Mouse (Mus musculus) stomach, embryonic 16.5 days (tissue): ENCODE results near the gene Uspl1. TPM values are rescaled to one million over a fixed set of nuclear protein-coding genes. Genes with fewer than 3 reads are reported as not detected.

Experiments used
- ATAC-seq: fragments of 200-750 bp; cut with Nextera tagmentation; 2 replicates; pipeline ENCODE4 v1.8.0; 2017; ENCODE audit warnings: moderate number of reproducible peaks, moderate TSS enrichment; ENCODE audit not compliant: insufficient read depth, low FRiP score
- H3K27ac ChIP-seq: fragments of 300-500 bp; sonication (generic); 2 replicates; pipeline ENCODE4 v1.5.1; 2014; ENCODE audit warnings: low read length
- H3K27me3 ChIP-seq: fragments of 300-500 bp; sonication (generic); 2 replicates; pipeline ENCODE4 v1.6.1; 2014; ENCODE audit warnings: low read length, control low read depth, mixed read lengths; ENCODE audit not compliant: control insufficient read depth, insufficient read depth
- H3K36me3 ChIP-seq: fragments of 300-500 bp; sonication (generic); 2 replicates; pipeline ENCODE4 v1.6.1; 2014; ENCODE audit warnings: low read length; ENCODE audit not compliant: control insufficient read depth, insufficient read depth
- H3K4me1 ChIP-seq: fragments of 300-500 bp; sonication (generic); 2 replicates; pipeline ENCODE4 v1.6.1; 2014; ENCODE audit warnings: low read length, control low read depth, mixed read lengths; ENCODE audit not compliant: control insufficient read depth, insufficient read depth
- H3K4me2 ChIP-seq: fragments of 300-500 bp; sonication (generic); 2 replicates; pipeline ENCODE4 v1.6.1; 2014; ENCODE audit warnings: low read depth, low read length, mixed read lengths
- H3K4me3 ChIP-seq: fragments of 300-500 bp; sonication (generic); replicated peaks from 2 replicates; pipeline ENCODE4 v1.5.1; 2014; ENCODE audit warnings: mild to moderate bottlenecking, low read length
- H3K9ac ChIP-seq: fragments of 300-500 bp; sonication (generic); 2 replicates; pipeline ENCODE4 v1.6.1; 2014; ENCODE audit warnings: low read length
- H3K9me3 ChIP-seq: fragments of 300-500 bp; sonication (generic); replicated peaks from 2 replicates; pipeline ENCODE4 v1.6.1; 2016; ENCODE audit warnings: low read length, control low read depth; ENCODE audit not compliant: control insufficient read depth
- WGBS: fragments of 180-500 bp; shearing (Covaris S2); extraction: QIAGEN DNeasy Blood & Tissue Kit; methylation state at CpG from one replicate; pipeline ENCODE4 v1.1.7; 2014; 5-methylcytosine and 5-hydroxymethylcytosine counted together
- polyA plus RNA-seq: library from polyadenylated mRNA; unstranded; fragments of >200 nt; fragmentation: Nextera tagmentation; extraction: Ambion mirVana; gene quantifications from 2 replicates; pipeline ENCODE4 v1.2.1, GENCODE M21; 2015

Gene Uspl1
- polyA plus RNA-seq, 1 experiment from 2014 or later, result 36.7 TPM

- no peak for ATAC-seq
- Histone ChIP-seq H3K27me3 (no peaks in the 10 kb centered on the region), H3K4me3 (no peak overlapping the region), H3K36me3 (peaks cover 36% of the 10 kb centered on the region), H3K9me3 (no peaks in the 10 kb centered on the region), H3K9ac (no peak overlapping the region), H3K4me2 (no peak overlapping the region), H3K4me1 (no peaks in the 10 kb centered on the region), H3K27ac (no peak overlapping the region)
- WGBS, result 78% methylated on average over 8 of the region's 8 CpGs
Observed at GRCm38 (mm10) chr5:149209328-149209727, 25.2 kb downstream of the Uspl1 start.

- Histone ChIP-seq H3K9me3 (no peaks in the 10 kb centered on the region), H3K4me3 (no peak overlapping the region), H3K36me3 (peaks cover 27% of the 10 kb centered on the region), H3K27me3 (no peaks in the 10 kb centered on the region), H3K9ac (no peak overlapping the region), H3K4me2 (no peak overlapping the region), H3K27ac (no peak overlapping the region), H3K4me1 (no peaks in the 10 kb centered on the region)
- ATAC-seq, result no peak
- 94% methylated on average over 4 of the region's 4 CpGs for WGBS
Observed at GRCm38 (mm10) chr5:149211041-149211440, 26.9 kb downstream of the Uspl1 start.

GRCm38 (mm10) chr5:149212806-149213205, 28.7 kb downstream of the Uspl1 start:
- no peak overlapping the region for H3K4me2 ChIP-seq
- WGBS, result 74% methylated on average over 4 of the region's 4 CpGs
- no peak overlapping the region for H3K9ac ChIP-seq
- no peaks in the 10 kb centered on the region for H3K9me3 ChIP-seq
- H3K27me3 ChIP-seq, result no peaks in the 10 kb centered on the region
- peaks cover 22% of the 10 kb centered on the region for H3K36me3 ChIP-seq
- no peak overlapping the region for H3K4me3 ChIP-seq
- no peaks in the 10 kb centered on the region for H3K4me1 ChIP-seq
- ATAC-seq, result no peak
- H3K27ac ChIP-seq, result no peak overlapping the region

GRCm38 (mm10) chr5:149215540-149215939, 31.4 kb downstream of the Uspl1 start:
- WGBS, result 98% methylated on average over 7 of the region's 7 CpGs
- no peak overlapping the region for H3K27ac ChIP-seq
- H3K36me3 ChIP-seq, result peaks cover 11% of the 10 kb centered on the region
- H3K9me3 ChIP-seq, result no peaks in the 10 kb centered on the region
- no peaks in the 10 kb centered on the region for H3K27me3 ChIP-seq
- no peak for ATAC-seq
- H3K9ac ChIP-seq, result no peak overlapping the region
- no peaks in the 10 kb centered on the region for H3K4me1 ChIP-seq
- H3K4me2 ChIP-seq, result no peak overlapping the region
- H3K4me3 ChIP-seq, result no peak overlapping the region

- Histone ChIP-seq H3K9me3 (0 out of 2 replicates have a peak, but pooled peaks cover 5% of the 10 kb centered on the region), H3K4me3 (no peak overlapping the region), H3K27me3 (no peaks in the 10 kb centered on the region), H3K9ac (no peak overlapping the region), H3K36me3 (0 out of 2 replicates have a peak, but pooled peaks cover 10% of the 10 kb centered on the region), H3K4me2 (no peak overlapping the region), H3K4me1 (no peaks in the 10 kb centered on the region), H3K27ac (no peak overlapping the region)
- ATAC-seq, result no peak
- WGBS, result 75% methylated on average over 6 of the region's 6 CpGs
Observed at GRCm38 (mm10) chr5:149217524-149218357, 33.6 kb downstream of the Uspl1 start.

- WGBS, result 75% methylated on average over 3 of the region's 3 CpGs
- H3K36me3 ChIP-seq, result 0 out of 2 replicates have a peak, but pooled peaks cover 2% of the 10 kb centered on the region
- no peak overlapping the region for H3K27ac ChIP-seq
- H3K4me3 ChIP-seq, result no peak overlapping the region
- H3K4me1 ChIP-seq, result peaks cover 6% of the 10 kb centered on the region
- H3K9me3 ChIP-seq, result 0 out of 2 replicates have a peak, but pooled peaks cover 5% of the 10 kb centered on the region
- no peaks in the 10 kb centered on the region for H3K27me3 ChIP-seq
- no peak overlapping the region for H3K9ac ChIP-seq
- no peak for ATAC-seq
- H3K4me2 ChIP-seq, result no peak overlapping the region
Observed at GRCm38 (mm10) chr5:149219493-149219892, 35.3 kb downstream of the Uspl1 start.

- Histone ChIP-seq H3K4me1 (peaks cover 12% of the 10 kb centered on the region), H3K27me3 (no peaks in the 10 kb centered on the region), H3K4me2 (no peak overlapping the region), H3K4me3 (no peak overlapping the region), H3K27ac (no peak overlapping the region), H3K36me3 (no peaks in the 10 kb centered on the region), H3K9me3 (0 out of 2 replicates have a peak, but pooled peaks cover 5% of the 10 kb centered on the region), H3K9ac (no peak overlapping the region)
- WGBS, result 86% methylated on average over 4 of the region's 4 CpGs
- no peak for ATAC-seq
Observed at GRCm38 (mm10) chr5:149221355-149221754, 37.2 kb downstream of the Uspl1 start.

GRCm38 (mm10) chr5:149224666-149225065, 40.5 kb downstream of the Uspl1 start:
- Histone ChIP-seq H3K9ac (no peak overlapping the region; the same call in 1 of the 2 replicates), H3K9me3 (0 out of 2 replicates have a peak, but pooled peaks cover 5% of the 10 kb centered on the region), H3K4me1 (peaks cover 12% of the 10 kb centered on the region), H3K36me3 (no peaks in the 10 kb centered on the region), H3K4me2 (peak overlapping the region; percentile 28), H3K27ac (no peak overlapping the region), H3K4me3 (no peak overlapping the region), H3K27me3 (no peaks in the 10 kb centered on the region)
- ATAC-seq, result no peak
- 12% methylated on average over 7 of the region's 7 CpGs for WGBS
